Mouse (Mus musculus) thymus, adult 2 months (tissue): ENCODE data around the gene Trim14. TPM values are rescaled to one million over a fixed set of nuclear protein-coding genes. Genes with fewer than 3 reads are reported as not detected.

ENCODE experiments used
- DNase-seq: peaks from one replicate; pipeline ENCODE4 v3.0.0; 2021
- H3K27ac ChIP-seq: fragments of 200-500 bp; 2 replicates; pipeline ENCODE4 v1.5.1; 2012; ENCODE audit warnings: low read length, control low read depth; ENCODE audit not compliant: control insufficient read depth, insufficient read depth
- H3K27me3 ChIP-seq: fragments of 200-500 bp; 2 replicates; pipeline ENCODE4 v1.6.1; 2012; ENCODE audit warnings: mild to moderate bottlenecking, low read length, moderate library complexity, mixed read lengths; ENCODE audit not compliant: control insufficient read depth, insufficient read depth
- H3K36me3 ChIP-seq: fragments of 200-500 bp; 2 replicates; pipeline ENCODE4 v1.6.1; 2012; ENCODE audit warnings: mild to moderate bottlenecking, low read length, moderate library complexity; ENCODE audit not compliant: control insufficient read depth, insufficient read depth
- H3K4me1 ChIP-seq: fragments of 200-500 bp; replicated peaks from 2 replicates; pipeline ENCODE4 v1.6.1; 2012; ENCODE audit warnings: low read length; ENCODE audit not compliant: control insufficient read depth, insufficient read depth
- H3K4me3 ChIP-seq: fragments of 200-500 bp; 2 replicates; pipeline ENCODE4 v1.5.1; 2012; ENCODE audit warnings: mild to moderate bottlenecking, low read length, control low read depth, moderate library complexity; ENCODE audit not compliant: control insufficient read depth, insufficient read depth
- CTCF ChIP-seq: fragments of 200-500 bp; IDR thresholded peaks from 2 replicates; pipeline ENCODE4 v1.5.1; 2012; ENCODE audit warnings: mild to moderate bottlenecking, control low read depth, low read length, moderate library complexity, borderline replicate concordance; ENCODE audit not compliant: control insufficient read depth, poor library complexity, insufficient read depth; ENCODE audit errors: extremely low read depth
- POLR2A ChIP-seq: fragments of 200-500 bp; IDR thresholded peaks from 2 replicates; pipeline ENCODE4 v1.6.1; 2012; ENCODE audit warnings: mild to moderate bottlenecking, low read length, control low read depth, moderate library complexity; ENCODE audit not compliant: control insufficient read depth, poor library complexity, insufficient read depth; ENCODE audit errors: extremely low read depth
- WGBS: fragments of 180-500 bp; shearing (Covaris S2); methylation state at CpG from one replicate; pipeline ENCODE4 v1.1.7; 2018; 5-methylcytosine and 5-hydroxymethylcytosine counted together
- polyA plus RNA-seq: library from polyadenylated mRNA; depleted of rRNA; stranded (reverse); fragments of >200 nt; gene quantifications from 2 replicates; pipeline ENCODE4 v1.2.3, GENCODE M21; 2012

Gene Trim14
- polyA plus RNA-seq, 1 experiment, result 27.3 TPM

DNA sequence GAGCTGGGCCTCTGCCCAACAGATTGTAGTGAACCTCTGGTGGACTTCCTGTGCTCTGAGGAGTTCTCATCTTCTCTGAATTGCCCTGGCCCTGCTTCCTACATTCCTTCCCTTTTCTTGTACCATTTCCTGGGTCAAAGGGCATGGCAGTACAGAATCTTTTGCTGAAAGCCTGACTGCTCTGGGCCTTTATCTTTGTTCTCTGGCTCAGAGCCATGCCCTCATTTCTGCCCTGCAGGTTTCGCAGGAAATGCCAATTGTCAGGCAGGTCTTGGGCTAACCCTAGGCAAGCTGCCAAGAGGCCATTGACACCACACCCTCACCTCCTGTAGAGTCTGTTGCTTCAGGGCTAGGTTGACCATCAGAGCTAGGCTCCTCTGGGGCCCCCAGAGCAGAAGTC is 17.9 kb upstream of the Trim14 start:
- H3K27me3 ChIP-seq, result no peaks in the 10 kb centered on the region
- no peak overlapping the region for H3K4me3 ChIP-seq
- TF ChIP-seq CTCF (no peak), POLR2A (no peak)
- peaks cover 22% of the 10 kb centered on the region for H3K4me1 ChIP-seq
- no peaks in the 10 kb centered on the region for H3K36me3 ChIP-seq
- WGBS, result 76% methylated on average over 1 of the region's 1 CpGs
- DNase-seq, result no peak
- H3K27ac ChIP-seq, result no peak overlapping the region

DNA sequence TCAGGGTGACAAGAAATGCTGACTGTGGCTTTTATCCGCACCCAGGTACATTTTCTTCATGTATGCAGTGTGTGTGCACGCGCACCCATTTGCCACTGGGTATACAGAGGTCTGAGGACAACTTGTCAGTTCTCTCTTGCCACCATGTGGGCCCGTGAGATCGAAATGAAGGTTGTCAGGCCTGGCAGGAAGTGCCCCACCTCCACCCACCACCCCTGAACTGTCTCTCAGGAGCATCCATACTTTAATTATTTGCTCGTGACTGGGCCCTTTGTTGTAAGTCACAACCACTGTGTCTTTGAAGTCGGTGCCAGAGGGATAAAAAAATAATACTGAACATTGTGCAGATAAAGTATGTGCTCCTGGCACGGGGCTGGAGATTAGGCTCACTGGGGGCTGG is 14.5 kb upstream of the Trim14 start:
- WGBS, result 51% methylated on average over 8 of the region's 8 CpGs
- no peak for DNase-seq
- no peak for TF ChIP-seq CTCF
- TF ChIP-seq POLR2A, result no peak
- H3K4me1 ChIP-seq, result peaks cover 15% of the 10 kb centered on the region
- H3K36me3 ChIP-seq, result no peaks in the 10 kb centered on the region
- H3K4me3 ChIP-seq, result no peak overlapping the region
- H3K27me3 ChIP-seq, result no peaks in the 10 kb centered on the region
- H3K27ac ChIP-seq, result no peak overlapping the region

DNA sequence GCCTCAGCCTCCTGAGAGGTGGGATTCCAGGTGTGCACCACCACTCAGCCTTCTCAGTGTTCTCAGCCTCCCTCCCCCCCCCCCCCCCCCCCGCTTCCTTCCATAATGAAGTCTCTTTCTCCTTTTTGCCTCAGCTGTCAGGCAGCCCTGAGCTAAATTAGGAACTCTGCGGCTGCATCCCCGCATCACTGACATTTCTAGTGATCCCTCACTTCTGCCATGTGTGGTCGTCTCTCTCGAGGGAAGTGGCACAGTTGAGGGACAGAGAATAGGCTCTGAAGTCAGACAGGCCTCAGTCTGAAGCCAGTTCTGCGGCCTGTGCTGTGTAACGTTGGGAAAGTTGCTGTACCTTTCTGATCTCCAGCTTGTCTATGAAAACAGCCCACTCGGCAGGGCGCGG is 14.0 kb upstream of the Trim14 start:
- WGBS, result 83% methylated on average over 10 of the region's 10 CpGs
- H3K27me3 ChIP-seq, result no peaks in the 10 kb centered on the region
- no peak overlapping the region for H3K27ac ChIP-seq
- H3K4me3 ChIP-seq, result no peak overlapping the region
- no peaks in the 10 kb centered on the region for H3K36me3 ChIP-seq
- peaks cover 15% of the 10 kb centered on the region for H3K4me1 ChIP-seq
- TF ChIP-seq CTCF (no peak), POLR2A (no peak)
- DNase-seq, result no peak

DNA sequence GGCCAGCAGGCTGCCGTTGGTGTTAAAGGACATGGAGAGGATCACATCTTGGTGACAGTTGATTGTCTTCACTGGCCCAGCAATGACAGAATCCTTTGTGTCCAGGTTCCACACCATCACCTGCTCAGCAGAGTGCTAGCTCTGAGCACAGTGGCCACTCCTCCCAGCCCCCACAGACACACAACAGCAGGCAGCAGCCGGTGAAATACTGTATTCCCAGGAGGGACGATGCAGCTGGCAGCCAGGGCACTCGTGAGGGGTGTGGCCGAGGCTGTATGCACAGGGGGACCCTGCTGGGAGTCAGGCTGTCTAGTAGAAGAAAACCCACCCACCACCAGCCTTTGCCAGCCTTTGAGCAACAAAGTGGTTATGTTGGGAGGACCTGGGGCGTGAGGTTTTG is 10.8 kb upstream of the Trim14 start:
- Histone ChIP-seq H3K27ac (no peak overlapping the region), H3K36me3 (no peaks in the 10 kb centered on the region), H3K27me3 (no peaks in the 10 kb centered on the region), H3K4me1 (peaks cover 7% of the 10 kb centered on the region), H3K4me3 (no peak overlapping the region)
- TF ChIP-seq CTCF, result no peak
- no peak for TF ChIP-seq POLR2A
- WGBS, result 95% methylated on average over 6 of the region's 6 CpGs
- DNase-seq, result no peak

DNA sequence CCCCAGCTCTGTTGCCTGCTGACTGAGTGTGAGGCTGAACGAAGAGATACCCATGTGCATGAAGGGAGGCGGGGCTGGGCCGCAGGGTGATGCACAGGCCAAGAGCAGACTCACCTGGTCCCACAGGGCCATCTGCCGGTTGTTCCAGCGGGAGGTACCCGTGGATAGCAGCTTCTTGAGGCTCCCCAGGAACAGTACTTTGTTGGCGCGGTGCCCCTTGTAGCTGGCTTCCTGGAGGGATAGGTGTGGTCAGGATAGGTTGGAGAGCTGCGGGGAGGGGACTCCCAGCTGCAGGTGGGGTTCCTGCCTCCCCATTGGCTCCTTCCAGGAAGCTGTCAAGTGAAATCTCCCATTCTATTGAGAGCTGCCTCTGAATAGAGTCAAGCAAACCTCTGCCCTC is 9.6 kb upstream of the Trim14 start:
- H3K36me3 ChIP-seq, result no peaks in the 10 kb centered on the region

DNA sequence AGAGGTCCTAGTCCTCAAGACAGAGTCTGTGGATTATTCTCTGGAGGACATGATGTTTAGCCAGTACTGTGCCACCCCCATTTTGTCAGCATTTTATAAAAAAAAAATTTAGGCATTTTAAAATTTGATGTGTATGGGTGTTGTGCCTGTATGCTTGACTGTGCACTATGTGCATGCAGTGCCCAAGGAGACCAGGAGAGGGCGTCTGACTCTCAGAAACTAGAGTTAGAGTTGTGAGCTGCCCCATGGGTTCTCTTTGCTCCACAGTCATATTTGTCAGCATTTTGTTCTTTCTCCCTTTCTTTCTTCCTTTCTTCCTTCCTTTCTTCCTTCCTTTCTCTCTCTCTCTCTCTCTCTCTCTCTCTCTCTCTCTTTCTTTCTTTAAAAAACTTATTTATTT is 8.4 kb upstream of the Trim14 start:
- TF ChIP-seq POLR2A, result no peak
- no peak for TF ChIP-seq CTCF
- no peaks in the 10 kb centered on the region for H3K27me3 ChIP-seq
- 25% methylated on average over 1 of the region's 1 CpGs for WGBS
- H3K4me3 ChIP-seq, result no peak overlapping the region
- H3K27ac ChIP-seq, result no peak overlapping the region
- no peak for DNase-seq
- no peaks in the 10 kb centered on the region for H3K4me1 ChIP-seq
- no peaks in the 10 kb centered on the region for H3K36me3 ChIP-seq

More for the DNA sequence above, 9.6 kb upstream of the Trim14 start:
- 86% methylated on average over 9 of the region's 9 CpGs for WGBS
- Histone ChIP-seq H3K27me3 (no peaks in the 10 kb centered on the region), H3K4me1 (peaks cover 5% of the 10 kb centered on the region), H3K27ac (no peak overlapping the region), H3K4me3 (no peak overlapping the region)
- no peak for DNase-seq
- no peak for TF ChIP-seq CTCF
- no peak for TF ChIP-seq POLR2A

DNA sequence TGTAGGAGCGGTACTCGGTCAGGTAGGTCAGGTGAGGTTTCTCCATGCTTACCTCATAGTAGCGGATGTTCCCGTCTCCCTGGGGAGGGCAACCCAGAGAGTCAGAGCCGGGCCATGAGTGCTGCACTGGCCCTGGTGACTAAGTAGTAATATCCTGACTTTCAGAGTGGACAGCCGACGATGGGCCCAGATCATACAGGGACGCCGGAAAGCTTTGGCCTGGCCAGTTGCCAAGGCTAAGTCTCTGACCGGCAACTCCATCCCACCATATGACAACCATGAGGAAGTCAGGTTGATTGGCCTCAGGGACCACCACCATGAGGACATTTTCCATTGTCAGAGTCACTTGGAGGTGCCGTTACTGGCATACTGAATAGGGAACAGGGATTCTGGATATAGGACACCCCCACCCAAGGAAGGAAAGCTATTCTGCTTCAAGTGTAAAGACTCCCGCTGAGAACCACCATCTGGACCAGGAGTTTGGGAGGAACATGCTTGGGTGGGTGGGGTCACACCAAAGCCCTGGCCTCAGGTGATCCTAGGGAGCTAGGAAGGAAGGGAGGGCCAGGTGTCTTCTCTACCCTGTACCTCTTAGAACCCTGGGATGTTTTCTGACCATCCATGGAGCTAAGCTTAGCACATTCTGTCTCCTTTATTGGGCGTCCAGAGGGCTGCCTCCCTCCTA is 7.6 kb upstream of the Trim14 start:
- no peak for DNase-seq
- WGBS, result 97% methylated on average over 13 of the region's 13 CpGs
- no peaks in the 10 kb centered on the region for H3K27me3 ChIP-seq
- H3K36me3 ChIP-seq, result no peaks in the 10 kb centered on the region
- TF ChIP-seq POLR2A (no peak), CTCF (no peak)
- H3K27ac ChIP-seq, result no peak overlapping the region
- H3K4me3 ChIP-seq, result no peak overlapping the region
- no peaks in the 10 kb centered on the region for H3K4me1 ChIP-seq
